Mouse (Mus musculus) testis, adult 2 months (tissue): ENCODE results near the gene Map2.

Source experiments
- CTCF ChIP-seq: fragments of 200-500 bp; IDR thresholded peaks from 2 replicates; pipeline ENCODE4 v1.5.1; 2012; ENCODE audit warnings: low read depth, mild to moderate bottlenecking, inconsistent platforms, low read length, moderate library complexity; ENCODE audit not compliant: control insufficient read depth, insufficient read depth, insufficient replicate concordance
- POLR2A ChIP-seq: fragments of 200-500 bp; IDR thresholded peaks from 2 replicates; pipeline ENCODE4 v1.6.1; 2012; ENCODE audit warnings: low read depth, mild to moderate bottlenecking, inconsistent platforms, low read length, moderate library complexity; ENCODE audit not compliant: control insufficient read depth

- TF ChIP-seq CTCF (no peak), POLR2A (no peak)
Observed at GRCm38 (mm10) chr1:66386751-66387452, 211.8 kb downstream of the Map2 start.
